Mouse (Mus musculus): ENCODE measurements around the gene Skap1. TPM values are rescaled to one million over a fixed set of nuclear protein-coding genes. Genes with fewer than 3 reads are reported as not detected.

Gene Skap1
- 100 to 1,000 TPM; 606 to 640 TPM for polyA plus RNA-seq (2017; shearing (Covaris generic))

DNA sequence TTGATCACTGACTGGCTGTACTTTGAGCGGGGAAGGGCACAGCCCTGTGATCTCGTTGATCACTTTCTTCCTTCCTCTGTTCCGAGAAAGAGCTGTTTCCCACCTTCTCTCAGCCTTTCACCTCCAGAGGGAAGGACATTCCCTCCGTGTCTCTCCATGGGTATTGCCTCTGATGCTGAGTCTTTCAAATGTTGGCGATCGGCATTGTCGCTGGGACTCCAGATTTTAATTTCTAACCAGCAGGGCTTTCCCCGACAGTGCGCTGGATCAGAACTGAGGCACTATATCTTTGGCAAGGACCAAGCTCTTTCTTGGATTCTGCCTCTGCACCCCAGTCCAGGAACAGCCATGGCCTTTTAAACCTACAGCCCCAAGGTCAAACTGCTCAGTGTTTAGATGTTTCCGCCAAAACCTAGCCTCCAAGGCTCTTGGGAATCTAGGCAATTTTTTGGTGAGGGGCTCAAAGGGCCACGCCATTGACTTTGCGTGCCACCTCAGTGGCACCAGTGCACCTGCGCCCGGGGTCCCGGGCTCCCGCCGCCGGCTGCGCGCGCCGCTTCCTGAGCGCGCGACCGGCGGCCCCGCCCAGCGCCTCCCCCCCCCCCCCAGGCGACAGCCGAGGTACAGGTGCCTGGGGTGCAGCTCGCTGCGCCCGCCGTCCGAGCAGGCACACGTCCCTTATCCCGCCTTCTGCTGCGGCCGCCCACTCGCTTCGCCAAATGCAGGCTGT is at the start of gene Skap1:
TSS of gene Skap1 (plus strand) at position 608 of the 730 bp plus-strand sequence.

DNA sequence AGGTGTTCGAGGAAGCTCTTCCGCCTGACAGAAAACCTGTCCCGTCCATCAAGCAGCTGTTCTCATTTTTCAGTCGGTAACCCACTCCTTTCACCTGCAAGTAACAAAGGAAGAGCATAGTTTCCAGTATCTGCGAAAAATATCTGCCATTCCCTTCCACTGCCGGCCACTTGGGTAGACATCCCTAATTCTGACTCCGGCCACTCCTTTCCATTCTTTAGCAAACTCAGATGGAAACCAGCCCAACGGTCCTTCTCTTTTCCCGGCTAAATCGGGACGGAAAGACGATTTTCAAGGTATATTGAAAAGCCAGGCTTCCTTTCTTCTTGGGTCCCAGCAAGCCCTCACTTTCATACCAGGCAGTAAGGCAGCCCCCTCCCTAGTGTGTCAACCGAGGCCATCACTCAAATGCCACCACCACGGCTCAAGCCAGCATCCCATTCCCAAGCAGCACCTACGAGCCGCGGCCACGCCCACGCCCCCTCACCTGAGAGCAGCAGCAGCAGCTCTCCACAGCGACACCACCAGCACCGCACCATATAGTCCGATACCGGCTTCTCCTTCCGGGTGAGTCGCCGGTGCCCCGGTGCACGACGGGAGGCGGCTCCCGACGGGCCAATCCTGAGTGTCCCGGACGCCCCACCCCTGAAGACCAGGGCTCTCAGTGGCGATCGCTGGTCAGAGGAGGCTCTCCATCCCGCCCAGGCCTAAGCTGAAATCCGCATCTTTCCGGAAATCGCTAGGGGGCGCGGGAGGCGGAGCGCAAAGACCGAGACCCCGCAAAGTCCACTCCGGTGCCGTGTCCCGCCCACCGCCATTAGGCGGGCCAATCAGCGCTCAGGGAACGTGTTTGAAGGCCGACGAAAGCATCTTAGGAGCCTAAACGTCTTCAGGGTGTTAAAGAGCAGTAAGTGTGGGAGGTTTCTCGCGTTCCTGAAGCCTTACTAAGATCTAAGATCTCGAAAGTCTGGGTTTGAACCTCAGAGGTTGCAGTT is 312.9 kb downstream of the Skap1 start, which contains the start of gene Snx11:
TSS of gene Snx11 (minus strand) at position 592 of the 995 bp plus-strand sequence.

DNA sequence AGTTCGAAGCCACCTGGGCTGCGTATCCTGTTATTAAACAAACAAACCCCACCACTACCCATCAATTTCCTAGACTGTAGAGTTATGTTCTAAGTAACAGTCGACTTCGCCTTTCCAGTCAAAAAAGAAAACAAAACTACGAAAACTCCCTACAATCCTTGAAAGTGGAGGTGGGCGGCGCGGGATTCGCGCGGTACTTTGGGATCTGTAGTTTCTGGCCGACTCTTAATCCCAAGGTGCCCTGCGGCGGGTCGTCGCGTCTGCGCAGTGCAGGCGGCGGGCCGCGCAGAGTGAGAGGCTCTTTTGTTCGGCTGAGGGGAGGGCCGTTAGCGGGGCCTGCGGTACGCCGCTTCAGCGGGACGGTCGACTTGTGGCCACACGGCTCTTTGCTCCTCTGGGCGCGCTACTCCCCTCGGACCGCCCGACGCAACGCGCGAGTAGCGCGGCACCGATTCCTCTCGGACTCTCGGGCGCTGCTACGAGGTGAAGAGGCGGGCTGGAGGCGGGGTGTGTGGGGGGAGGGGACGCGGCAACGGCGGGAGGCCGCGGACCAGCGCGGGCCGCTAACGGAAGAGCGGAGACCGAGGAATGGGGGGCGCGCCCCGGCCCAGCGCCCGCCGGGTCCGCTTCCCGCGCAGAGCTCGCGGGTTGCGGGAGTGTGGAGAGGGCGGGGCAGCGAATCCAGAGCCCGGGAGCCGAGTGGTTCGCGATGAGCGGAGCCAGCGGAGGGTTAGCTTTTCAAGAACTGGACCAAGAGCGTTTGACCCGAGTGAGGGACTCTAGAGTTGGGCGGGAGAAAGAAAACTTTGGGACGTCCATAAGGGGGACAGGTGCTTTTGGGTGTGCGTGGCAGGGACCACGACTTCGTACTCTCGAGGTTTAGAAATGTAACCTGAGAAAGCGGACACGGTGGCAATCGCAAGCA is 324.7 kb downstream of the Skap1 start, which contains the start of gene Cbx1:
TSS of gene Cbx1 (plus strand) at position 257 of the 925 bp plus-strand sequence.

Other genes with a start within 250 kb of the Skap1 start
- not detected for gene Hoxb9, start 193.1 kb upstream of the Skap1 start, polyA plus RNA-seq (2017; shearing (Covaris generic))
- not detected for gene Hoxb8, start 182.7 kb upstream of the Skap1 start, polyA plus RNA-seq (2017; shearing (Covaris generic))
- not detected for gene Hoxb7, start 178.0 kb upstream of the Skap1 start, polyA plus RNA-seq (2017; shearing (Covaris generic))
- gene Hoxb6, start 172.1 kb upstream of the Skap1 start, polyA plus RNA-seq (2017; shearing (Covaris generic)) = not detected
- 1 to 10 TPM in 1 of 2 experiments, under 1 TPM in 1; 0.14 to 1.1 TPM for gene Hoxb5, start 161.3 kb upstream of the Skap1 start, polyA plus RNA-seq (2017; shearing (Covaris generic))
- under 1 TPM; 0.61 to 0.72 TPM for gene Hoxb4, start 146.3 kb upstream of the Skap1 start, polyA plus RNA-seq (2017; shearing (Covaris generic))
- under 1 TPM in 1 of 2 experiments, not detected in 1; 0.25 TPM for gene Hoxb3, start 141.3 kb upstream of the Skap1 start, polyA plus RNA-seq (2017; shearing (Covaris generic))
- gene Hoxb2, start 114.1 kb upstream of the Skap1 start, polyA plus RNA-seq (2017; shearing (Covaris generic)) = under 1 TPM; 0.10 to 0.91 TPM
- gene Hoxb1, start 98.8 kb upstream of the Skap1 start, polyA plus RNA-seq (2017; shearing (Covaris generic)) = under 1 TPM in 1 of 2 experiments, not detected in 1; 0.68 TPM

All from inflammation-experienced regulatory T-cells (primary cell).